Mouse (Mus musculus) embryonic stem cell, embryonic (primary cell): ENCODE data around the gene Ust.

Experiments used
- CTCF ChIA-PET, 4 experiments: fragments of 300-600 bp in 2 of 4; fragments of 350-600 bp in 2 of 4; sonication (Branson Sonifier 250); formaldehyde crosslinking; loops; one replicate each; lab custom pipeline; 2022; ENCODE audit warnings: inconsistent platforms in 2 of 4; lab: Charles Lee
- POLR2A ChIA-PET, 4 experiments: fragments of 300-600 bp in 2 of 4; fragments of 350-600 bp in 2 of 4; sonication (Branson Sonifier 250); formaldehyde crosslinking; loops; one replicate each; lab custom pipeline; 2022; ENCODE audit warnings: antibody characterized with exemption in 4 of 4, inconsistent platforms in 1 of 4; lab: Charles Lee

The Ust gene

DNA sequence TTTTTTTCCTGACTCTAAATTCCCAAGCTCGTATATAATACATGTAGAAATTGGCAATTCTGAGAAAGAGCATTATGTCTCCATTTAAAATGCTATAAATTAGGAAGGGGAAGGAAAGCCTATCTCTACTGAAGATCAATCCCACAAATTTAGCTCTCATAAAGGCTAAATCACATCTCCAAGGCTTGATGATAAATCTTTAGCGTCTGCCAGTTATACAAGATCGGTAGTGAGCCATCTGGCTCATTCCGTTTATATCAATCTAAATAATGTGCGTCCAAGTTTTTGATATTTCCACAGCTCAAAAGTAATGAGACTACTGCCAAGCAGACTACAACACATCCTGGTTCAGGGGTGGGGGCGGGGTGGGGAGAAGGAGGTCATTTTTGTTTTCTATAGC, 6.4 kb downstream of the Ust start:
- CTCF ChIA-PET, result no interaction called here

DNA sequence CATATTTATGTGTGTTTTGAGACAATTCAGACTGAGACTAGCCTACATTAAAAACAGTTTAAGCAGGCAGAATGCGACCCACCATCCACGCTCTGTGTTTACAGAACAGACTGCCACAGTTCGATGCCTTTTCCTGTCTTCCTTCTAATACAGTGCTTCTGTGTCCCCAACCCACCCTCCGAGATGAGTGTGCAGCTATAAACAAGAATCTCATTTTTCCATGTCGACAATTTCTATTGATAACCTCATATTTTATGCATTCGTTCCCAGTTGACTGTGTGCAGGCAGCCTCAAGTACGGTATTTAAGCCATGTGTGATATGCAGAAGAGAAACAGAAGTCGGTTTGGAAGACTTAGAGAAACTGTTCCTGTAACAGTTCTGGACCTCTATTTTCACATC, 6.9 kb downstream of the Ust start:
- POLR2A ChIA-PET, result no interaction called here
- CTCF ChIA-PET, result no interaction called here

More for the DNA sequence above, 6.4 kb downstream of the Ust start:
- POLR2A ChIA-PET, result no interaction called here

DNA sequence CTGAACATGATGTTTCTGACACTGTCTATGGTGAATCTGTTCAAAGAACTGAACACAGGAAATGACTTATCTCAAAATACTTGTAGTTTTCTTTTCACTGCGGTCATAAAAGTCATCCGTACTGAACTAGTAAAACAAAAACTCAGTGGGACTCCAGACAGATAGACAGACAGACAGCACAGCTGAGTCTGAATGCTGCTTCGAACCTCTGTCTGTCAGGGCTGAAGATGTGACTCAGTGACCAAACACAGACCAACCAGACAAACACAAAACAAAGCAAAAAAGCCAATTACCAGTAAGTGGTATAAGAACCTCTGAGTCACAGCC, 12.4 kb downstream of the Ust start:
- CTCF ChIA-PET, result no interaction called here
- POLR2A ChIA-PET, result interaction anchor here in 1 of 4 experiments (1.0 kb wide), 1 partner anchor 12 kb away, joined by 3 read pairs; the partner anchor contains the start of gene Ust

DNA sequence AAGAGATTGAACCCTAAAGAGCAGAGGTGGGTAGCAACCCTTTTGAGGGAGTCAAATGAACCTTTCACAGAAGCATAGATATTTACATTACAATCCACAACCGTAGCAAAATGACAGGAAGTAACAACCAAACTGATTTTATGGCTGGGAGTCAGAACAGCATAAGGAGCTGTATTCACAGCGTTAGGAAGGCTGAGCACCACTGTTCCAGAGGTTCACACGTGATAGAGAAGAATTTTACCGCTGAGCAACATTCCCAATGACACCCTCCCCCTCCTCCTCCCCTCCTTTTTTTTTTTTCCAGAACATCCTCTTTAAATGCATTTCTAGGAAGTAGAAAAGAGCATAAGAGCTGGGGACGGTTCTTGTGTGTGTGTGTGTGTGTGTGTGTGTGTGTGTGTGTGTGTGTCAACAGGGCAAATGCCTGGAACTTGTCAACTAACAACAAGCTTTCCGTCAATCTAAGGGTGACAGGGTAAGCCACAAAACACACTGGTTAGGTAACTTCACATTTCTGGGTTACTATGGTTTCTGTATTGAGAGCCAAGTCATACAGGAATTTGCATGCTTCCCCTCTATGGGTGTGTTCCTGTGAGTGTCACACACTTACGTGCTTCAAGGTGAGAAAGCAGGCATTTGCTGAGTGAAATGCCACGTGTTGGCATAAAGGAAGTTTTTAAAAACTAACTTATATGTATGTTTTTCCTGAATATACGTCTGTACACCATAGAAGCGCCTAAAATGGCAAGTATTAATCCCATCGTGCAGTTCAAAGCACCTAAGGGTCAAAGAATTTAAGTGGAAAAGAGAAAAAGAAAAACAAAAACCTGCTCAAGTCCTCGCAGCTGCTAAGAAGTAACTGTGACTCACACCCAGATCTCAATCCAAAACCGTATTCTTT, 13.0 kb downstream of the Ust start:
- CTCF ChIA-PET, result interaction anchor here in 2 of 4 experiments (0.6 to 0.8 kb wide), 2 partner anchors 23 to 163 kb away, joined by 3 to 4 read pairs; no protein-coding TSS in a partner anchor
- POLR2A ChIA-PET, result interaction anchor here in 1 of 4 experiments (1.0 kb wide), 1 partner anchor 13 kb away, joined by 3 read pairs; the partner anchor contains the start of gene Ust

DNA sequence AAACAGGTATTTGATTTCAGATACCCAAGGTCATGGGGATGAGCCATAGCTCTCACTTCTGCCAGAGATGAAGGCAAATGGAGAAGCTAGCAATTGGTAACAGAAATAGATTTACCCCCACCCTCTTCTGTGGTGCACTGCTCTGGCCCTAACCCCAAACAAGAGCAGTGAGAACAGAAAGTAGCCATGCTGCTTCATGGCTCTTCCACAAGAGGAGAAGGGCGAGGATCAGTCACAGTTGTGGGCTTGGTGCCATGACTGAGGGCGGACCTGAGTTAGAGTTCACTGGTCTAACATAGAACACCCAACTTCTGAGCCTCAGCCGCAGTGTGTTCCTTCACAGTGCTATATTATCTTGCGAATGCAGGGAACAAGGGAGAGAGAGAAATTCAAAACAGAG, 13.8 kb downstream of the Ust start:
- POLR2A ChIA-PET, result no interaction called here
- CTCF ChIA-PET, result interaction anchor here in 1 of 4 experiments (0.8 kb wide), 1 partner anchor 24 kb away, joined by 4 read pairs; no protein-coding TSS in a partner anchor

DNA sequence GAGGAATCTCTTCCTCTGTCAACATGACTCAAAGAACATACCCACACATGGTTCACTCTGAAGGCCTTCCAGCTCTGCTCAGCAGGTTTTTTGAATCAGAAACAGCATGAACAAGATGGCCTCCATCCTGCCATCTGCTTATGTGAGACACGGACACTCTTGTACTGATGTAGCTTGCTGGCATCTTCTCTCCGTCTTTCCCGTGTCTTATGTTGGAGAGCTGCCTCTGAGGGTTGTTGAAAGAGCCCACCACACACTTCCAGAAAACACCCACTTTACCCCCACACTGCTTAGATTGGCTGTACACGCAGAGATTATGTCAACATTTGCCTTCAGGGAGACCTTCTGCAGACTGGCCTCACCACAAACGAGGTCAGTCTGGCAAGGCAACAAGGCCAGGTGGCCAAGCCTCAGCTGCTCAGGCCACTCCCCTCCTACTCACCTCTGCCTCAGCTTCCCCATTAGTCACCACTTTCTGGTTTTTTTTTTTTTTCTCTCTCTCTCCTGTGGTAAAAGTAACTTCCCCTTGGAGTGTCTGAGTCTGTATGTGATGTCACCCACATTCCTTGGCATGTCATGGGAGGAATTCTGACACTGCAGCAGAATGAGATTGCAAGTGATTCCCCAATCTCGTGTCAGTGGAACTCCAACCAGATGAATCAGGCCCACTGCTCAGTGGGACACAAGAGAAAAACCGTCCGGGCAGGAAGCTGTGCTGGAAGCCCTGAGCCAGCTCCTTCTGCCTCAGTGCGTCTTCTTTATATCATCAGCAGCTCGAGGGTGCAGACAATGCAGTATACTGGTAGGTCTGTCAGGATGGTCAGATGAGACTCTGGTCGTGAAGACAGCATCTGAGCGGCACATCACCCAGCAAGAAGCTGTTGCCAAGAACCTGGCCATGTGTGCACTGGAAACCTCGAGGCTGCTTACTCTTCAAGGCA, 19.4 kb downstream of the Ust start:
- ChIA-PET POLR2A (no interaction called here), CTCF (no interaction called here)

DNA sequence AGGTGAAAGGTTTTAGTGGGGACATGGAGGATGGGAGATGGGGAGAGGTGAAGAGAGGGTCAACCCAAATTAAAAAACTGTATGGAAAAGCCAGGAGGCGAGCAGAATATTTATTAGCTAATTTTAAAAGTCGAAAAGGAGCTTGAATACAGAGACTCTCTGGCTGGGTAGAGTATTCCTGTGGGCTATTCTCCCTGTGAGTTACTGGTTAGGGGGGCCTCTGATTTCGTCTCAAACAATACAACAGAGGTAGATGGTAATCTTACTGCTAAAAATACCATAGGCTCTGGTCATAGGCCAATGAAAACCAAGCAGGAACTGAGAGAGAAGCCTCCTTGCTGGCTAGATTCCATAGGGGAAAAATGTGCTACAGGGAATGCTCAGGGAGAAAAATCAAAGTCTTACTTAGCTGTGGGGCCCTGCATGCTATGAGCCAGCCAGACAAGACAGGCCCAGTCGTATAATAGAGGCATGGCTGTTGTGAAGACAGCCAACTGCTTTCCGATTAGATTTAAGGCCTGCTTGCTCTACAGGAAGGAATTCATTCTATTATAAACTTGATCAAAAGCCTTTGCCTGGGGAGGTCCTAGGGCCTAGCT, 23.0 kb downstream of the Ust start:
- ChIA-PET CTCF (no interaction called here), POLR2A (no interaction called here)

DNA sequence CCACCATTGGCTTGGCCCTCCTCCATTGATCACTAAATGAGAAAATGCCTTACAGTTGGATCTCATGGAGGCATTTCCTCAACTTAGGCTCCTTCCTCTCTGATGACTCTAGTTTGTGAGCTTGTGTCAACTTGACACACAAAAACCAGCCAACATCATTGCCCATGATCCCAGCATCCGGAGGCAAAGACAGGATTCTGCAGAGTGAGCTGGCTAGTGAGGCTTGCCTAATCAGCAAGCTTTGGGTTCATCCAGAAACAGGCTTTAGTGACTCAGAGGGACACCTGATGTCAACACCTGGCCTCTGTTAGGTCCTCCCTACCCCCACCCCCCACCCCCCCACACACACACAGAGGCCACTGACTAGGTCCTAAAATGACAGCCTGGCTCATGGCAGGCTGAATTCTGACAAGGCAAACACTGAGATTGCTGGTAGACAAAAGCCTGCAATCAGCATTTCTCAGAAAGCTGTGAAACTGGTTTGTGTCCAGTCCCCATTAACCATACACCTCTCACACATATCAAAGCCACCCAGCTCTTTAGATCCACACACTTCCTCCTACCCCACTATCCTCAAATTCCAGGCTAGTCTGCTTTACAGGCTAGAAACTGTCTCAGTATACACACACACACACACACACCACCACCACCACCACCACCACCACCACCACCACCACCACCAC, 26.6 kb downstream of the Ust start:
- CTCF ChIA-PET, result interaction anchor here in 1 of 4 experiments (1.3 kb wide), 1 partner anchor 9 kb away, joined by 3 read pairs; no protein-coding TSS in a partner anchor

DNA sequence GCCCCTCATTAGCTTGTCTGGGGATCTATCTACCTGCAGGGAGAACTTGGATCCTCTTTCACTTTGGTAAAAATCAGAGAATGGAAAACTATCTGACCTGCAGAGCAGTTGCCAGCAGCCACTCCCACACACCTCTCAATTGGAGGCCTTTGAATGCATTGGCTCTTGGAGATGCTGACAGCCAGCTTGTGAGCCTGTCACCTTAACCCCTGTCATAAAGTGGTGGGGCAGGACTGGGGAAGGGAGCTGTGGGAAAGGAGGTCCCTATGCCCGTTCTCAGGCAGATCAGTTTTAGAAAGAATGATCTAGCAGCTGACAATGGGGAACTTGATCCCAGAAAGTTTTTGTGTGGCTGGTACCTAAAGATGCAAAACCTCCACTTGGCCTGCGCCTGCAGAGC, 31.2 kb downstream of the Ust start:
- ChIA-PET CTCF (no interaction called here), POLR2A (interaction anchor here in 1 of 4 experiments (0.6 kb wide), 1 partner anchor 345 kb away, joined by 3 read pairs; no protein-coding TSS in a partner anchor)

More for the DNA sequence above, 26.6 kb downstream of the Ust start:
- POLR2A ChIA-PET, result interaction anchor here in 1 of 4 experiments (0.6 kb wide), 1 partner anchor 16 kb away, joined by 4 read pairs; no protein-coding TSS in a partner anchor

DNA sequence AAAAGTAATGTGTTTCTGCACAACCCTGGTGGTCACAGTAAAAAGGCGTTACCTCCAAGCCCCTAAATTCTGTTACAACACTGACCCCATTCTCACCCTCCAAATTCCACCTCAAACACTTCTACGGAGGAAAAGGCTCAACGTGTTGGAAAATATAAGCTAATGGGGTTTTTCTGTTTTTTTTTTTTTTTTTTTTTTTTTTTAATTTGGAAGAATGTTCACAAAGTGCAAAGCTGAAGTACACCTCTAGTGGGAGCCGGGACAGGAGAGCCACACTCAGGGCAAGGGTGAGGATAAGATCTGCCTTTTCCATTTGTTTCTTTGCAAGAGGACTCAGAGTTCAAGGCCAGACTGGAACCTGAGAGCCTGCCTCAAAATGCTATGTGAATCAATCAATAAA, 34.1 kb downstream of the Ust start:
- CTCF ChIA-PET, result interaction anchor here in 2 of 4 experiments (0.6 kb wide), 3 partner anchors 242 to 289 kb away, joined by 3 to 6 read pairs (median 4); no protein-coding TSS in a partner anchor
- POLR2A ChIA-PET, result interaction anchor here in 2 of 4 experiments (0.6 kb wide), 2 partner anchors 11 to 34 kb away, joined by 3 to 5 read pairs; partner anchors contain the start of gene Ust (in 1 of the 2)

DNA sequence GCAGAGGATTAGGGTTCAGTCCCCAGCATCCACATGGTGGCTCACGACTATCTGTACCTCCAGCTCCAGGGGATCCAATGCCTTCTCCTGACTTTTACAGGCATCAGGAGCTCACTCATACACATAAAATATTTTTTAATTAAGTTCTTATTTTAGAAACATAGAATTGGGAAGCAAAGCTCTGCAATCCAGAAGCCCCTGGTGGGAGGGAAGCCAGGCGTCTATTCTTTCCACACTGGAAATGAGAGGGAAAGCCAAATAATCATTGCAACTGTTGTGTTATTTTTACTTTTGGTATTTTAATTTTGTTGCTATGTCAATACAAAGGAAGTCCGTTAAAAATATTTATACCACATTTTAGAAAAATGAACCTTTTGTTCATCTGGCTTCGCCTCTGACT, 35.8 kb downstream of the Ust start:
- ChIA-PET CTCF (interaction anchor here in 1 of 4 experiments (0.7 kb wide), 1 partner anchor 237 kb away, joined by 3 read pairs; no protein-coding TSS in a partner anchor), POLR2A (no interaction called here)

DNA sequence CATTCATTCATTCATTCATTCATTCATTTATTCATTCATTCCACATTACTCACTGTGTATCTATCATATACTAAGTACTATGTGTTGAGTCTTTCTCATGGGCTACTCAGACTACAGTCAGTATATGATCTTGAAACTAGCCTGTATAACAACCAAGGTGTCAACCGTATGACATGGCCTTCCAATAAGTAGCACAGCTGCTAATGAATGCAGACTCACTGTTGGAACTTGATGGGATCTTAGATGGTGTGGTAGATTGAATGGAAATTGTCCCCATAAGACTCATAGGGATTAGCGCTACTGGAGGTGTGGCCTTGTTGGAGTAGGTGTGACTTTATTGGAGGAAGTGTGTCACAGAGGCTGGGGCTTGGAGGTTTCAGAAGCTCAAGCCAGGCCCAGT, 38.8 kb downstream of the Ust start:
- ChIA-PET POLR2A (interaction anchor here in 1 of 4 experiments (1.0 kb wide), 1 partner anchor 59 kb away, joined by 3 read pairs; no protein-coding TSS in a partner anchor), CTCF (no interaction called here)

DNA sequence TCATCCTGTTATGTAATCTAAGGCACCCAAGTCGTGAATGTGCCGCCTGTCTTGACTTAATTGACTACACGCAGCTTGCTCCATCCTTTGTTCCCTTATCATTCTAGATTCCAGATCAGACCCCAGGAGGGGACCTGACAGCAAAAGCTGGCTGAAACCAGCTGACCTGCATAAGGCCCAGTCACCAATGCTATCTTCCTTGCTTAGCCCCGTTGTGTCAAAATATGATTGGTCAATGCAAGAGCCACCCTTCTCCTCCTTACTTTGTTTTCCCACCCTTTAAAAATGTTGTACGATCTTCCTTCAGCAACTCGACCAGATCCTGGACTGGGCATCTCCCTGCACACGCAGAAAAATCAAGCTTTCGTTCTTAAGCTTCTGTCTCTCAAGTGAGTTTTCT, 40.7 kb downstream of the Ust start:
- ChIA-PET POLR2A (no interaction called here), CTCF (no interaction called here)

DNA sequence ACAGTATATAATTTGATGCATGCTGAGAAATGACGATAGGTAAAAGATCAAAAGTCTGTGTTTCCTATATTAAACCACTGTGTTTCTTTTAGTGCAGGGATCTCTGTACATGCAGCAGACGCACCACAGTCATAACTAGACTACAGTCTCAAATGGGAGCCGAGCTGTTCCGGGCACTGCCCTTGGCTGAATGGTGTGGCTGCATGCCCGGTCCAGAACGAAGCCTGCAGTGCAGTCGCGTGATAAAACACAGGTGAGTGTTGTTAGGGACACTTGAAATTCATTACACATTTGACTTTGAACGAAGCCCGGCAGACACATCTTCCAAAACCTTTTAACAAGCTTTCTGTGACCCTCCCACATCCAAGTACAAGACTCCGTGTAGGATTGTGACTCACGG, 46.6 kb downstream of the Ust start:
- ChIA-PET CTCF (no interaction called here), POLR2A (interaction anchor here in 1 of 4 experiments (0.6 kb wide), 1 partner anchor 110 kb away, joined by 3 read pairs; no protein-coding TSS in a partner anchor)

DNA sequence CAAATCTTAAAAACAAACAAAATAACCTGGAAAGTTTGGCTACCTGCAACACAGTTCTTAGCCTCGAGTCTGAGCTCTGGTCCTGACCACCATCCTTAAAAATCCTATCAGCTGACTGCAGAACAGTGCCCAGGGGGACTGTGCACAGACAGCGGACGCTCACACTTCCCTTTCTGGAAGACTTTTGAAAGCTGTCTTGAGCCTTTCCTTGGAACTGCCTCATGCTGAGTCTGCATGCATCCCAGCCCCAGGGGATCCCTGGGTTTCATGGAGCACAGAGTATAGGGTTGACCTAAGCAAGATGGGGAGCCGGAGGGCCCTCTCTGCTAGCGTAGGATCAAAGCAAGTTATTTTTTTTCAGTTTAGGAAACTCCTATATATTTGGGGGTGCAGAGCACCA, 47.6 kb downstream of the Ust start:
- CTCF ChIA-PET, result no interaction called here
- POLR2A ChIA-PET, result no interaction called here

DNA sequence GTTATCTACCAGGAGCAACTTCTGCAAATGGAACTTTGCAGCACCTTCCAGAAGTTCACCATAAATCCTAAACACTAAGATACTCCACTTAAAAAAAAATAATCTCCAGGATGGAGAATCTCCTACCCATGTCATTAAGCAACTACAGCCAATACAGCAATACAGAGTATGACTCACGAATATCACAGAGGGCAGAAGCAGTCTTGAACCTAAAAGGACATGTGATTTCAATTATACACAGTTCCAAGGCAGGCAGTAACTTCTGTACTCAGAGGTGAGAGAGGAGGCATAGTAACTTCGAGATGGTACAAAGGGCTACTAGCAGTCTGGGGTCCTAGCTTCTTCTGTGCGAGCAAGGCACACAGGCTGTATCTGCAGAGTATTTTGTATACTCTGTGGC, 49.1 kb downstream of the Ust start:
- ChIA-PET POLR2A (no interaction called here), CTCF (no interaction called here)

DNA sequence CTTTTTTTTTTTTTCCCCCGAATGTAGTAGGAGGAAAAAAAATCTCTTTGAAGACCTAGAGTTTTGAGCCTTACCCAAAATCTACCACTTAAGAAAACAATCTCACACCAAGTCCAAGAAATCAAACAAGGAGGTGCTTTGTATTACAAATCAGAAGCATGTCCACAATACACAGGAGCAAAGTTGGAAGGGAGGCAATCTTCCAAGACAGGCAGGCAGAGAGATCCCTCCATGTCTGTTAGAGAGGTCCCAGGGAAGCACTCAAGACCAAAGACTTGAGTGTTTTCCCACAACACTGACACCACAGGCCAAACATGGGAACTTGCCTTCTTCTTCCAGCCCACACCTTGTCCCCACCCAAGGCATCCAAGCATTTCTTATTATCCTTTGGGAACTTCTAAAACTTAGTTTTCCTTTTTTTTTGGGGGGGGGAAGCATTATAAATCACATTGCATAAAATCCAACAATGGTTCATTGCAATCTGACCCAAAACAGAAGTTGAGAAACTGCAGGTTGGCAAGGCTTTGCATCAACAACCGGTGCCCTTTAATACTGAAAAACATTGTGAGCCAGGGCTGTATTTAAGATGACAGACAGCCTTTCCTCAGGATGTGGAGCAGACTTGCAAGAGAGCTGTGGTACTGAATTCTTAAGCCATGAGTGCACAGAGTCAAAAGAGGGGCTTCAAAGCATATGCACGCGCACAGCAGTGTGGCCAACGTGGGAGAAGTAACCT, 49.8 kb downstream of the Ust start:
- ChIA-PET POLR2A (interaction anchor here in 1 of 4 experiments (0.7 kb wide), 1 partner anchor 188 kb away, joined by 3 read pairs; no protein-coding TSS in a partner anchor), CTCF (no interaction called here)
